Mouse (Mus musculus): ENCODE data around the gene Tomt.

The Tomt gene

GRCm38 (mm10) chr7:101852846-101853245, 53.3 kb downstream of the Tomt start:
- WGBS = 90% methylated on average over 6 of the region's 6 CpGs

GRCm38 (mm10) chr7:101851689-101852088, 54.5 kb downstream of the Tomt start:
- 80% methylated on average over 6 of the region's 6 CpGs for WGBS
